Mouse (Mus musculus): ENCODE measurements around the gene Mia. TPM values are rescaled to one million over a fixed set of nuclear protein-coding genes. Genes with fewer than 3 reads are reported as not detected.

The Mia gene
- polyA plus RNA-seq, 1 experiment from 2014 or later, result 11.1 TPM

GRCm38 (mm10) chr7:27182498-27182897, 1.5 kb upstream of the Mia start:
- Histone ChIP-seq H3K4me1 (peaks cover 11% of the 10 kb centered on the region), H3K4me3 (no peak overlapping the region), H3K9ac (replicated peaks) (no peak overlapping the region), H3K27ac (replicated peaks) (no peak overlapping the region), H3K27me3 (no peaks in the 10 kb centered on the region), H3K36me3 (peaks cover 45% of the 10 kb centered on the region), H3K9me3 (no peaks in the 10 kb centered on the region), H3K4me2 (replicated peaks) (no peak overlapping the region)
- WGBS, result 78% methylated on average over 1 of the region's 1 CpGs
- ATAC-seq (ENCODE audit: low FRiP score, low read depth), result no peak

GRCm38 (mm10) chr7:27180036-27180435, 921 bp downstream of the Mia start:
- WGBS, result 48% methylated on average over 5 of the region's 5 CpGs
- Histone ChIP-seq H3K4me2 (replicated peaks) (no peak overlapping the region), H3K36me3 (peaks cover 20% of the 10 kb centered on the region), H3K27ac (replicated peaks) (0 out of 2 replicates have a peak overlapping the region, but pooled peaks have one; percentile 46), H3K4me1 (peaks cover 12% of the 10 kb centered on the region), H3K27me3 (no peaks in the 10 kb centered on the region), H3K4me3 (no peak overlapping the region), H3K9me3 (no peaks in the 10 kb centered on the region), H3K9ac (replicated peaks) (no peak overlapping the region)
- ATAC-seq (ENCODE audit: low FRiP score, low read depth), result no peak

GRCm38 (mm10) chr7:27179217-27179918, 1.6 kb downstream of the Mia start:
- peak overlapping the region; percentile 47; the same call in 1 of the 2 replicates for H3K9ac ChIP-seq (replicated peaks)
- peak overlapping the region; percentile 52 for H3K4me2 ChIP-seq (replicated peaks)
- H3K9me3 ChIP-seq, result no peaks in the 10 kb centered on the region
- peak overlapping the region; percentile 72 for H3K4me3 ChIP-seq
- WGBS, result 46% methylated on average over 16 of the region's 16 CpGs
- H3K27me3 ChIP-seq, result no peaks in the 10 kb centered on the region
- peaks cover 20% of the 10 kb centered on the region for H3K36me3 ChIP-seq
- peaks cover 12% of the 10 kb centered on the region for H3K4me1 ChIP-seq
- peak overlapping the region; percentile 93 for H3K27ac ChIP-seq (replicated peaks)
- peak; percentile 2; the same call in 1 of the 2 replicates for ATAC-seq (ENCODE audit: low FRiP score, low read depth)

DNA sequence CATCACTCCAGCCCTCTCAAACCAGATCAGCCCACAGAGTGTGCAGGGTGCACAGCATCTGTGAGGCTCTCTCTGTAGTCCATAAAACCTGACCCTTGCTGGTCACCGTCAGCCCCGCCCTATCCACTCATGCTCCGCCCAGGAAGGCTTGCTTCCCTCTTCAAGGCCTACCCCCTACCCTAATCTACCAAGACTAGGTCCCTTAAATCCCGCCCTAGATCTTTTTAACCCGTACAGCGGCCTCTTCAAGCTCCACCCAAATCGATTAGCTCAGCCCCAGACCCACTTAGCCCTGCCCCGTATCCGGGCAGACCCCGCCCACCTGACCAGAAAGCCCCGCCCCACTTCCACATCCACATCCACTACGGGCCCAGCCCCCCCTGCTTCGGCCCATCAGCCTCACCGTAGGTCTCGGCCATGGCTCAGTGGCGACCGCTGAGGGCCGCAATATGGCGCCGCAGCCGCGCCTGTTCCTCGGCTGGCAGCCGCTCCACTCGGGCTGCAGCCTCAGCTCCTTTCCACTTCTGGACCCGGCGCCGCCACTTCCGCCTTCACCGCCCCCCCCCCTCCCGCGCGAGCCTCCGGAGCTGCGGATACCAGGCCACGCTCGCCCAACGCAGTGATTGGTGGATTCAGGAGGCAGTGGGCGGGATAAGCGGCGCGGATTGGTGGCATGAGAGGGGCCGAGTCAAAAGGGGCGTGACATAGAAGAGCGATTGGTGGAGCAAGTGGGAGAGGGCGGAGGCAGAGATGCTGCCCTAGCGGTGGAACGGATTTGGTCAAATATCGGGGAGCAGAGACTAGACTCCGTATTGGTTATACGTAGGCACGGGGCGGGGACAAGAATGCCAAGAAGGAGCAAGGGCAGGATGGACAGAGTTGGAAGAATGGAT, 2.4 kb downstream of the Mia start, which contains the start of gene Rab4b:
Gene Rab4b, minus strand, starts transcription at position 573 of the 893 bp plus-strand sequence.
- peak within 1 kb of the TSS; percentile 72 for H3K4me3 ChIP-seq
- H3K4me1 ChIP-seq, result peaks cover 12% of the 10 kb centered on the region
- H3K27me3 ChIP-seq, result no peaks in the 10 kb centered on the region
- WGBS, result under 1% methylated on average over 51 of the region's 53 CpGs
- H3K27ac ChIP-seq (replicated peaks), result peak within 1 kb of the TSS; percentile 93
- ATAC-seq (ENCODE audit: low FRiP score, low read depth), result peak; percentile 98
- H3K9me3 ChIP-seq, result no peaks in the 10 kb centered on the region
- H3K36me3 ChIP-seq, result peaks cover 23% of the 10 kb centered on the region
- peak within 1 kb of the TSS; percentile 58 for H3K9ac ChIP-seq (replicated peaks)
- H3K4me2 ChIP-seq (replicated peaks), result peak within 1 kb of the TSS; percentile 55

DNA sequence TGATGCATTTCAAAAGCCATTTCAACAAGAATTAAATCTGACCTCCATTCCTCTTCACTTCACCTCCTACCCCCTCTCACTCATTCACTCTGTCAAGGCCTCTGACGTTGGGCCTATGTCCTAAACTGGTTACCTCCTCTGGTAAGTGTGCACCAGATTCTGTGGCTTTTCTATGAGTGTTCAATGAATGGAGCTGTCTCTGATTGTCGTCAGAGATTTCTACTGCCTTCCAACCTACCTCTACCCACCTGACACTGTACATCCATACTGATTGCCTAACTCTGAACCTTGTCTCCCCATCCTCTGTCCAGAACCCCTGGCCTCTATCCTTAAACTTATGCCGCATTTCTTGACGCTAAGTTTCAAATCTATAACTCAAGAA, 3.0 kb downstream of the Mia start:
- Histone ChIP-seq H3K27me3 (no peaks in the 10 kb centered on the region), H3K27ac (replicated peaks) (peak overlapping the region; percentile 93), H3K36me3 (peaks cover 24% of the 10 kb centered on the region), H3K4me2 (replicated peaks) (peak overlapping the region; percentile 55), H3K9me3 (no peaks in the 10 kb centered on the region), H3K9ac (replicated peaks) (peak overlapping the region; percentile 58), H3K4me1 (peaks cover 12% of the 10 kb centered on the region), H3K4me3 (peak overlapping the region; percentile 72)
- ATAC-seq (ENCODE audit: low FRiP score, low read depth), result no peak
- 23% methylated on average over 4 of the region's 4 CpGs for WGBS

- no peak overlapping the region for H3K27ac ChIP-seq (replicated peaks)
- no peak overlapping the region for H3K4me2 ChIP-seq (replicated peaks)
- peaks cover 41% of the 10 kb centered on the region for H3K36me3 ChIP-seq
- H3K9me3 ChIP-seq, result no peaks in the 10 kb centered on the region
- H3K4me1 ChIP-seq, result peaks cover 12% of the 10 kb centered on the region
- no peaks in the 10 kb centered on the region for H3K27me3 ChIP-seq
- no peak overlapping the region for H3K4me3 ChIP-seq
- H3K9ac ChIP-seq (replicated peaks), result no peak overlapping the region
- WGBS, result 86% methylated on average over 7 of the region's 7 CpGs
- no peak for ATAC-seq (ENCODE audit: low FRiP score, low read depth)
Measured at GRCm38 (mm10) chr7:27174896-27175295, 6.1 kb downstream of the Mia start.

- WGBS, result 96% methylated on average over 15 of the region's 15 CpGs
Measured at GRCm38 (mm10) chr7:27174496-27174895, 6.5 kb downstream of the Mia start.

DNA sequence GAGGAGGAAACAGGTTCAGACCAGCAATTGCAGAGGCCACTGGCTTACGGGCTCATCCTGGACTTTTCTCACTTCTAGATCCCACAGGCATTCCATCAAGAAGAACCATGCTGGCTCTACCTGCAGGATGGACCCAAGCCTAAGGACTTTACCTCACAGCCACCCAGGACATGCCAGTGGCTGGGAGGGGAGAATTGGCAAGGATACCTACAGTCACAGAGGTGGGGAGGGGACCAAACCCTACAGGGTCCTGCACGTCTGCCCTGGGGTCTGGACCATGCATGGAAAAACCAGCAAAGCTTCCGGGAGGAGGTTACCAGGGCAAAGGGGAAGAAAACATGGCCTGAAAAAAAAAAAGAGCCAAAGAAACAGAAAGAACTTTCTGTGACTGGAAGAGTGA, 10.0 kb downstream of the Mia start:
- Histone ChIP-seq H3K9me3 (no peaks in the 10 kb centered on the region), H3K9ac (replicated peaks) (no peak overlapping the region), H3K4me2 (replicated peaks) (no peak overlapping the region), H3K27me3 (no peaks in the 10 kb centered on the region), H3K27ac (replicated peaks) (no peak overlapping the region), H3K4me1 (peaks cover 8% of the 10 kb centered on the region), H3K36me3 (peaks cover 41% of the 10 kb centered on the region), H3K4me3 (no peak overlapping the region)
- no peak for ATAC-seq (ENCODE audit: low FRiP score, low read depth)
- 81% methylated on average over 3 of the region's 3 CpGs for WGBS

More at GRCm38 (mm10) chr7:27174496-27174895, 6.5 kb downstream of the Mia start:
- Histone ChIP-seq H3K4me1 (peaks cover 9% of the 10 kb centered on the region), H3K9ac (replicated peaks) (no peak overlapping the region), H3K36me3 (peaks cover 41% of the 10 kb centered on the region), H3K27ac (replicated peaks) (no peak overlapping the region), H3K27me3 (no peaks in the 10 kb centered on the region), H3K4me3 (no peak overlapping the region), H3K4me2 (replicated peaks) (no peak overlapping the region), H3K9me3 (no peaks in the 10 kb centered on the region)
- no peak for ATAC-seq (ENCODE audit: low FRiP score, low read depth)

- Histone ChIP-seq H3K4me2 (replicated peaks) (no peak overlapping the region), H3K27me3 (no peaks in the 10 kb centered on the region), H3K9ac (replicated peaks) (no peak overlapping the region), H3K9me3 (no peaks in the 10 kb centered on the region), H3K4me3 (no peak overlapping the region), H3K36me3 (peaks cover 46% of the 10 kb centered on the region), H3K27ac (replicated peaks) (no peak overlapping the region), H3K4me1 (peaks cover 31% of the 10 kb centered on the region)
- WGBS, result 85% methylated on average over 5 of the region's 5 CpGs
- no peak for ATAC-seq (ENCODE audit: low FRiP score, low read depth)
Measured at GRCm38 (mm10) chr7:27168371-27168770, 12.6 kb downstream of the Mia start.

GRCm38 (mm10) chr7:27167475-27168094, 13.4 kb downstream of the Mia start:
- Histone ChIP-seq H3K9me3 (no peaks in the 10 kb centered on the region), H3K4me3 (peak overlapping the region; percentile 78), H3K4me2 (replicated peaks) (peak overlapping the region; percentile 78), H3K27ac (replicated peaks) (peak overlapping the region; percentile 99), H3K4me1 (peaks cover 39% of the 10 kb centered on the region), H3K36me3 (peaks cover 44% of the 10 kb centered on the region), H3K27me3 (no peaks in the 10 kb centered on the region), H3K9ac (replicated peaks) (peak overlapping the region; percentile 49)
- WGBS, result 75% methylated on average over 11 of the region's 11 CpGs
- peak; percentile 0; the same call in 1 of the 2 replicates for ATAC-seq (ENCODE audit: low FRiP score, low read depth)

GRCm38 (mm10) chr7:27166614-27167474, 14.1 kb downstream of the Mia start, which contains the start of gene Egln2:
Gene Egln2, minus strand, starts transcription at chr7:27166802.
- no peaks in the 10 kb centered on the region for H3K9me3 ChIP-seq
- 1% methylated on average over 61 of the region's 61 CpGs for WGBS
- no peaks in the 10 kb centered on the region for H3K27me3 ChIP-seq
- peak within 1 kb of the TSS; percentile 99 for H3K27ac ChIP-seq (replicated peaks)
- ATAC-seq (ENCODE audit: low FRiP score, low read depth), result peak; percentile 85
- H3K4me3 ChIP-seq, result peak within 1 kb of the TSS; percentile 78
- H3K4me2 ChIP-seq (replicated peaks), result peak within 1 kb of the TSS; percentile 78
- H3K4me1 ChIP-seq, result peaks cover 46% of the 10 kb centered on the region
- H3K36me3 ChIP-seq, result peaks cover 42% of the 10 kb centered on the region
- H3K9ac ChIP-seq (replicated peaks), result peak within 1 kb of the TSS; percentile 84
